Mouse (Mus musculus) right cerebral cortex, adult 18-20 months (tissue): ENCODE measurements around the gene Angel1.

Experiments used
- DNase-seq: peaks from one replicate; pipeline ENCODE4 v3.0.0; 2022; ENCODE audit warnings: mixed read lengths

Angel1 gene

GRCm38 (mm10) chr12:86726120-86726640 lies at the start of gene Angel1:
Gene Angel1 (minus strand): TSS chr12:86726460.
- DNase-seq: peak; percentile 96

DNA sequence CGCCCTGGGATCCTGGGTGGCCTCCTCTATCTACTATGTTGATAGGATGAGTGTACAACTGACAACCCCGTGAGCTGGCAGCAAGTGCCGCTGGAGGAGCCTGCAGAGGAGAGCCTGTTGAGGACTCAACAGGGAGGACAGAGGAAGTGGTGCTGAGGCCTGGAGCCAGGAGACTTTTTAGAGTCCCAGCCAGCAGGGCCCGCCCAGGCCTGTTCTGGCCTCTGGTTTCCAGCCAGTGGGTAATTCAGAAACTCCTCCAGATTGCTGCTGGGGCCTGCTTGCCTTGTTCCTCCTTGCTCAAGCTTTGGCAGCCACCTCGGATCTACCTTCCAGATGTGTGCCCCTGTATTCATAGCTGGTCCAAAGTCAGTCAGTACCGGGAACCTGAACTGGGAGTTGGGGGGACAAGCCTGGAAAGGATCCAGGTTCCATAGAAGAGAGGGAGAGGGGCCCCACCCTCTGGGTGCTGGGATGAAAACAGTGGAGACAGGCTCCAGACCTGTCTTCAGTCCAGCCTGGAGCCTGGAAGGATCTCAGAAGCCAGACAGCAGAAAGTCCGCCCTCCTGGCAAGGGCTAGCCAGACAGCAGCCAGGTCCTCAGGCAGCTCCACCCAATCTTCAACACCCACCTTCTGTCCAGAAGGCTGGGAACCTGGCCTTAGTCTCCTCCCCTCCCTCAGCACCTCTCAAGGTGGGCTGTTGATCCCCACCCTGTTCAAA lies 49.5 kb upstream of the Angel1 start:
- no peak for DNase-seq

DNA sequence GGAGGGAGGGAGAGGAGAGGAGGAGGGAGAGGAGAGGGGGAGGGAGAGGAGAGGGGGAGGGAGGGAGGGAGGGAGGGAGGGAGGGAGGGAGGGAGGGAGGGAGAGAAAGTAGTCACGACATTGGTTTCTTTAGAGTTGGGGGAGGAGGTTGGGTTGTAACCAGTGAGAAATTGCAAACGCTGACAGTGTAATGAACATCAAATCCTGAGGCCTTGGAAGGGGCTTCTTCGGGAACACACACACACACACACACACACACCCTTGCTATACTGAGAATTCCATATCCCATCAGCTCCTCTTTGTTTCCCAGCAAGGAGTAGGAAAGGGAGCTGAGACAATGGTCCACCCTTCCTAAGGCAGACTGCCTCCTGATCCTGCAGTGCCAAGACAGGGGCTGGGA lies 46.3 kb upstream of the Angel1 start:
- DNase-seq: no peak

- DNase-seq: peak; percentile 93
These were observed 45.7 kb upstream of the Angel1 start for GRCm38 (mm10) chr12:86771823-86772427.

- no peak for DNase-seq
These were observed 44.7 kb upstream of the Angel1 start for GRCm38 (mm10) chr12:86770927-86771326.

DNA sequence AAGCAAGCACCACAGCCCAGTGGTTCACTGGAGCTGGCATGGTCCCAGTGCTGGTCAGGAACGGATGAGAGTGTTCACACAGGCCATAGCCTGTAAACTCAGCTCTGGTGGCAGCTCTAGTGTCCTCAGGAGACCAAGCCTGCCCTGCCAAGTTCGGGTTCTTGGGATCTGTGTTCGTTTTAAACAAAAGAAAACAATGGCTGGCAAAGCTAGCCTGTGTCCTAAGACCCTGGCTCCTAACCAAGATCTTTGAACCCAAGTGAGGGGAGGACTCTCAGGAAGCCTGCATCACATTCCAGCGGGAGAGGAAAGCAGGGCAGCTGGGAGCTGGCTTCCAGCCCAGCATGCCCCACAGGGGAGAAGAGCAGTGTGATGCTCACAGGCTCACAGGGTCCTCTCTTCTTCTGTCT lies 44.0 kb upstream of the Angel1 start:
- peak; percentile 34 for DNase-seq

DNA sequence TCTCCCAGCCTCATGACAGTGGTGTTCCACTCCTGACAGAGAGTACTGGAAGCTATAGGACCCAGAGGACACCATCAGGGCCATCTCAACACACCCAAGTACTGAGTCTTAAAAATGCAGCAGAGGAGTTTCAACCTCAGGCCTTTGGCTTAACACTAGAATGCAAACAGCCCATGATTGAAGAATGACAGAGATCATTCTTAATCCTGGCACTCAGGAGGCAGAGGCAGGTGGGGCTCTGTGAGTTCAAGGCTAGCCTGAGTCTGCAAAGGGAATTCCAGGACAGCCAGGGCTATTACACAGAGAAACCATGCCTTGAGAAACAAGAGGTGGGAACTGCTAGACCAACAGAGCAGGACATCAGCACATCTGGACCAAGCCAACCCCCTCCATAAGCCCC lies 43.6 kb upstream of the Angel1 start:
- no peak for DNase-seq

DNA sequence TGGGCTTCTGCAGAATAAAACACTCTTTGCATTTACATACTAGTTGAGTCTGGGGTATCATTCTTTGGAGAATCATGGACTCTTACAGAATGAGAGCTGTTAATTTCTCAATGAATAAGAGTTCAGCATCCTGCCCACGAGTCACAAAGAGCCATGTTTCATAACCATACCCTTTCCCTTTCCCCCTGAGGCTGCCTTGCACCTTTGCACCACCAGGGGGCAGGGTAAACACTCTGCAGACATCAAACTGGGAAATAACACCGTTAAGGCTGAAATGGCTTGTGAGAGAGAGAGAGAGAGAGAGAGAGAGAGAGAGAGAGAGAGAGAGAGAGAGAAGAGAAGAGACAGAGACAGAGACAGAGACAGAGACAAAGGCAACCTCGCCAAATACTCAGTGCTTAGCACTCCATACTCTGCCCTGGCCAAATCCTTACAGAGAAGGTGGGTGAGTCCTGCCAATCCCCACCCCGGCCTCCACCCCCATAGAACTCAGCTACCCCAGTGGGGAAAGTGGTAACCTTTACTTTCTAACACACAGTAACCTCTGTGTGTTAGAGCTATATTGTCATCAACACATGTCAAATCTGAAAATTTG lies 42.8 kb upstream of the Angel1 start:
- DNase-seq: peak; percentile 89

DNA sequence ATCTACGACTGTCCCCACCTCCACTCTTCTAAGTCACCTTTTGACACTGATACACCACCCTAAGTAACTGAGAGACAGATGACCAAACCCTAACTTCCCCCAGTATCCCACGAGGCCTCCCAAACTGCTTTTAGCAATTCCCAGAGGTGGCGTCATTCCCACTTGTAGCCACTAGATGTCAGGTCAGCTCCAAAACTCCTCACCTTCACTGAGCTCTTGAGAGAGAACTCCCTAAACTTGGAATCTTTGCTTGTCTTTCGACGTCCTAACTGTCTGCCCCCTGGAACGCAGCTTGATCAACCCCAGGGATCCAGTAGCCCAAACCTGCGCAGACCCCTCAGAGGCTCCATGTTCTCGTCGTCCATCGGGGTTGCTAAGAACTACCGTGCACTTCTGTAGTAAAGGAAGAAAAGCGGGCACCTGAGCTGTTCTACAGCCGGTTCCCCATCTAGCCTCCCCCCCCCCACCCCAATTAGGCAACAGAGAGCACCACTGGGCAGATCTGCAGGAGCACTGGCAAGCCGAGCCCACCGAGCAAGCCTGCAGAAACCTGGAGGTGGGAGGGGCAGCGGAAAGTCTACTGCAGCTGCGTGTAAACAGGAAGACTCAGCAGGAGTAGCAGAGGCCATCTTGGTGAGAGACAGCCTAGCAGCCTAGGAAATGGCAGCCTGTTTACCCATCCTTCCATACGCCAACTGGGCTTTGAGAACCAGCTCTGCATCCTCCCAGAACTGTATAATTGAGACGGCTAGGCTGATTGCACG lies 41.8 kb upstream of the Angel1 start:
- DNase-seq: peak; percentile 51

GRCm38 (mm10) chr12:86766467-86766866 lies 40.2 kb upstream of the Angel1 start:
- no peak for DNase-seq

- no peak for DNase-seq
These were observed 37.8 kb upstream of the Angel1 start for GRCm38 (mm10) chr12:86764060-86764459.

DNA sequence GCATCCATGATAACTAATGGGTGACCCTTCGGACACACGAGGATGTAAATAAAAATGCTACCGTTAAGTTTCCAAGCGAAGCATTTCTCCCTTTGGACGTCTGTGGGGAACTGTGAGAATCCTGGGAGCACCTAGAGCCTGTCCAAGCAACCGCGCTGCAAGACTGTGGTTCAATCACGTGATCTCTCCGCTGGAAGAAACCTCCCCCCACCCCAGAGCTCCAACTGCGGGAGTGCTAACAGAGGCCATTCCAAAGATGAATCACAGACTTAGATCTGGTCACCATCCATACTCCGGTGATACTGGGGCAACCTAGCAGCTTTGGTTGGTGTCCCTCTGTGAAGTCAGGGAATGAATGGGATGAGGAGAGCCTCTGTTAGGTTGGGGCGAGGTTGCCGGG lies 34.8 kb upstream of the Angel1 start:
- no peak for DNase-seq

DNA sequence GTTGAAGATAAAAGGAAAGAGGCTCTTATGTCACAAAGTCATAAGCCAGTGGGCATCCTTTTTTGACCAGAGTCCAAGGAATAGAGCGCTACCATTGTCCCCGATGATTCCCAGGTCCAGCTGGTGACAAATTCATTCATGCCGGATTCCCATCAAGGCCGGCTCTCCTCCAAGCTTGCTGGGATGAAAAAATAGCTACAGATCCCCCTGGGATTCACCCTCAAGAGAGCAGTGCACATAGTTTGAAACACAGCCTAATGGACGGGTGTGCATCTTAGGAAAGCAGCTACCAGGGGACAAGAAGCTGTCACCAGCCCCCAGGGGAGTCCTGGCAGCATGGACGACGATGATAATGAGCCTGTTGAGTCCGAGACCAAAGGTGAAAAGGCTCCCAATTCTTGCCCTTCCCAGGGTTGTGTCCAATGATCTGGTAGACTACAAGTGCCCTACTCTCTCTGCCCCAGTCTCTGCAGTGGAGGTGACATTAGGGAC lies 8.1 kb upstream of the Angel1 start, which contains the start of gene Lrrc74a:
TSS of gene Lrrc74a (plus strand) at position 51 of the 492 bp plus-strand sequence.
- DNase-seq: no peak

DNA sequence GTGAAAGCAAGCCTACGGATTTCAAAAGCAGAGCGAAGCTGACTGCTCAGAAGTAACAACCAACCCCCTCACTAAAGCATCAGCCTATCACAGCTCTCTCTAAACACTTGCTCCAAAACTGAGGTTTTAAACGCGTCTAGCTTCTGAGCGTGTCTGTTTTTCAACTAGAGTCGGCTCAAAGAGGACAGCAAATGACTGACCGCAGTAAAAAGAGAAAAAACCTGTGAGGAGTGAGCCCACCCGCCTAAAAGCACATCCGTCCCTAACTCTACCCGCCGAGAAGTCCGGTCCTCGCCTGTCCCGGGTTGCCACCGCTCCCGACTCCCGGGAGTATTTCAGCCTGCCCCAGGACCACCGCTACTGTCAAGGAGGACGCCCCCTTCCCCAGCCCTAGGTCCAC lies 554 bp downstream of the Angel1 start:
- peak; percentile 44 for DNase-seq

GRCm38 (mm10) chr12:86724300-86724699 lies 2.0 kb downstream of the Angel1 start:
- no peak for DNase-seq

DNA sequence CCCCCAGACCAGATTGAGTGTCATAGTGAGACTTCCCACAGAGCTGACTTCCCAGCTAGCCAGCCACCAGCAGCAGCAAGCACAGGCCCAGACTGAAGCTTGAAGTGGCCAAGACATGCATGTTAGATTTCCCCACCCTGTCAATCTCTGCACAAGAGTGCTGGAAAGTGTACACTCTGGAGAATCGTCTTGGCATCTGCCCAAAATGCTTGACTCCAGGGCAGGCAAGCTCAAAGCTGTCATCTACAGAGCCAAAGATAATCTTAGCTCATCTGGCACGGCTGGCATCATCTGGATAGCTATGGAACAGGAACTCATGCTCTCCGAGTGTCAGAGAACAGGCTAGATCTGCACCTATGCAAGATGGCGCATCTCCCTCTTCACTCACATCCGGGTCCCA lies 4.8 kb downstream of the Angel1 start:
- DNase-seq: no peak

DNA sequence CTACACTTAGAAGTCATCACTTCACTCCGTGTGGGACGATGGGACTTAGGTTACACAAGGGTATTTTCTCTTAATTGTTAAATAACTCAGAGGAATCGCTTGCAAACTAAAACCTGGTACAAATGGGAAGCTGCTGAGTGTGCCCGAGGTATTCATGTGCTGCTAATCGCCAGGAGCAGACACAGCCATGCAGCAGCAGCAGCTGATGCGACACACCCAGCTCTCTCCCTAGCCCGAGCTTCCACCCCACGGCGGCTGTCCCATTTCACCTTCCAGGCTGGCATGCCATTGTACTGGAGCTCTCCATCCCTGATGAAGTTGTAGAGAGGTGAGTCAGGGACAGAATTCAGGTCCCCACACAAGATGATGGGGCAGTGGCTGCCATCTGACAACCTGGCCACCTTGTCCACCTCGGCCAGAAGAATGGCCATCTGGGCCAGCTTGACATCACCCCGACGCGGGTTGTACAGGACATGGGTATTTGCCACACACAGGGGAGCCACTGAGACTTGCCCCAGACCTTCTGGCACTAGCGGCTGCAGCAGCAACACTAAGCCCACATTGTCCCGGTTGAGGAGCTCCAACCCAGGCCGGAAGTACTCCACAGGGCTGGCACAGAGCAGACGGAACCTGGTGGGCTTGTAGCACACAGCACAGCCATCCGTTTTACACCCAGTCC lies 6.2 kb downstream of the Angel1 start:
- DNase-seq: no peak

- no peak for DNase-seq
These were observed 9.3 kb downstream of the Angel1 start for GRCm38 (mm10) chr12:86716962-86717361.

DNA sequence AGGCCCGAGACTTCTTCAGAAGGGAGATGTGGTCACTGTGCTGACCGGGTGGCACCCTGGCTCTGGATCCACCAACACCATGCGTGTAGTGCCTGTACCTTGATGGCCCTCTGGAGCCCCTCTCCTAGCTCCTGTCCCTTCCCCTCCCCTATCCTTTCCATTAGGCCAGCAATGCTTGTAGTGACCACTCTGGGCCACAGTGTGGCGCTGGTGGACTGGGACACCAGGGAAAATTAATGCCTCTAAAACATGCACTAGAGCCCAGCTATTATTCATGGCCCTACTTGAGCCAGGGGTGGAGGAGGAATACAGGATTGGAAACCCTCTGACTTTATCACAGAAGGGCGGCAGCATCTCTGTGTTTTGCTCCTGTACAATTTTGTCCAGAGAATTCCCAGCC lies 10.9 kb downstream of the Angel1 start:
- DNase-seq: peak; percentile 59

DNA sequence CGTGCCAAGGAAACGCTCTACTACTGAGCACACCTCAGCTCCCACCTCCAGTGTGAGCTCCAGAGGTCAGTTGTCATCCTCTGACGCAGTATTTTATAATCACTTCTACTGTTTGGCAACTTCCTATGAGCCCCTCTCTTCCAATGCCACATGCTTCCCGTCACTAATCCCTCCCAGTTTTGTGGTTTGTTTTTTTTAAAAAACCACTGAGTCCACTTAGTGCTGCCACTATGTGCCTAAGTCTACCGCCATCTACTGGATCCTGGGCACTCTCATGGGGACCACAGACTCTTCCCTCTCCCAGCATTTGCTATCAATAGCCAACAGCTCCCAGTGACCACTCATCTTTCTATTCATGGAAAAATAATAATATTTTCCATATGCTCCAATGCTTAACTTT lies 12.2 kb downstream of the Angel1 start:
- no peak for DNase-seq

GRCm38 (mm10) chr12:86705843-86706242 lies 20.4 kb downstream of the Angel1 start:
- DNase-seq: no peak

DNA sequence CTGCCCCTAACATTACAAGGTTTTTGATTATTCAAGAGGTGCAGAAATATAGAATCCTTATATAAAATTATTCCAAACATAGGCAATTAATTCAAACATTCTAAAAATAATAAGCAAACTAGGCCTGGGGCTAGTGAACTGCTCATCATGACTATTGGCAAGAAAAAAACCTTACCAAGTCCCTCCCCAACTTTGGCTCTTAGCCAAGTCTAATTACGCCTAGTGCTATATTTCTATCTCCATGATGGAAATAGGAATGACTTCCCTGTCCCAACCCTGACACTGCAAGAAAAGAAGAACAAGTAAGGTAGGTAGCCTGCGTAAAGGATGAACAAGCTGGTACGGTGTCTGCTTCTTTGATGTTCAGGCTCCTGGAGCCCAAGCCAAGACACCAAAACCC lies 23.6 kb downstream of the Angel1 start:
- DNase-seq: no peak
